Mouse (Mus musculus): ENCODE measurements at regions not wholly inside any gene's neighbourhood (a gene's known extent, or its start where the extent isn't known, plus 50 kb on each side); places are given as distances from the start of the nearest gene placed in this dataset.

DNA sequence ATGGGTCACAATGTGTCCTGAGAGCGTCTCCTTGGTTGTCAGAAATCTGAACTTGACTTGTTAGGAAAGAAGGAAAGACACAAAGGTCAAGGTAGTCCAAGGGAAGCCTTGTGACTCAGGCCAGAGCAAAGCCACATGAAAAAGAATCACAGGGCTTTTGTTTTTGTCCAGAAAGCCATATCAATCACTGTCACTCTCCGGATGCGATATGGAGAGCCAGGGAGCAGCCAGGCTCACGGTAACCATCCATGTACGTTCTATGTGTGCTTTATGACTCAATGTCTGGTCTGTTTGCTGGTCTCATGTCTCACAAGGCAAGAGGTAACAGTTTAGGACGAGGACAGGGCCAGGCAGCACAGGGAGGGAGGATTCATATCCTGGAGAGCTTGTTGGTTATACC is 157.3 kb upstream of the Map3k1 start:
- no peak overlapping the region for H3K27ac ChIP-seq (replicated peaks; ENCODE audit: low read depth, low read length)

DNA sequence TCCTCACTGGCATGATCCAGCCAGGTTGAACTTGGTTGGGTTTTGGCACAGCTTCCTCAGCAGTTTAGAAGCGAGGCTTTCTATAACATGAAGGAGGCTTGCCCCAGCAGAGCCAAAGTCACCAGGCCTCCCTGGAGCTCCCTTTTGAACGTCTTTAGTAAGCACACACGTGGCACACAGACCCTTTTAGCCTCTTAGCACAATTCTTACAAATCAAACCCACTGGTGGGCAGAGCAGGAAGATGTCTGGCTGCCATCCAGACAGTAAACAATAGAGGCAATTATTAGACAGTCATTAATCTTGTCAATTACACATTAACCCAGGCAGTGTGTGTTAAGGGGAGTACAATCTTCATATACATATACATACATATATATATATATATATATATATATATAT is 157.8 kb upstream of the Map3k1 start:
- 40% methylated on average over 3 of the region's 3 CpGs for WGBS
- H3K9ac ChIP-seq (ENCODE audit: low read length) = no peak overlapping the region
- no peak overlapping the region for H3K4me2 ChIP-seq (ENCODE audit: low read depth, severe bottlenecking)
- DNase-seq (ENCODE audit: low spot score) = no peak
- H3K4me1 ChIP-seq (ENCODE audit: control insufficient read depth, insufficient read depth, low read length) = peaks cover 6% of the 10 kb centered on the region; the same call in 1 of the 2 replicates
- H3K36me3 ChIP-seq (ENCODE audit: control insufficient read depth, insufficient read depth, low read length) = no peaks in the 10 kb centered on the region
- ATAC-seq (ENCODE audit: insufficient number of reproducible peaks, low FRiP score, low TSS enrichment, low read depth) = no peak
- H3K27me3 ChIP-seq (ENCODE audit: control insufficient read depth, insufficient read depth, low read length) = no peaks in the 10 kb centered on the region
- no peak overlapping the region for H3K27ac ChIP-seq (replicated peaks; ENCODE audit: low read depth, low read length)
- no peaks in the 10 kb centered on the region for H3K9me3 ChIP-seq (ENCODE audit: control insufficient read depth, low read length)
- H3K4me3 ChIP-seq (ENCODE audit: low read depth, low read length) = no peak overlapping the region

More for the DNA sequence above, 157.3 kb upstream of the Map3k1 start:
- H3K4me2 ChIP-seq (ENCODE audit: low read depth, severe bottlenecking) = no peak overlapping the region
- peaks cover 6% of the 10 kb centered on the region; the same call in 1 of the 2 replicates for H3K4me1 ChIP-seq (ENCODE audit: control insufficient read depth, insufficient read depth, low read length)
- DNase-seq (ENCODE audit: low spot score) (no peak), ATAC-seq (ENCODE audit: insufficient number of reproducible peaks, low FRiP score, low TSS enrichment, low read depth) (no peak)
- WGBS = 71% methylated on average over 6 of the region's 6 CpGs
- no peaks in the 10 kb centered on the region for H3K36me3 ChIP-seq (ENCODE audit: control insufficient read depth, insufficient read depth, low read length)
- no peaks in the 10 kb centered on the region for H3K27me3 ChIP-seq (ENCODE audit: control insufficient read depth, insufficient read depth, low read length)
- H3K4me3 ChIP-seq (ENCODE audit: low read depth, low read length) = no peak overlapping the region
- H3K9me3 ChIP-seq (ENCODE audit: control insufficient read depth, low read length) = no peaks in the 10 kb centered on the region
- H3K9ac ChIP-seq (ENCODE audit: low read length) = no peak overlapping the region

DNA sequence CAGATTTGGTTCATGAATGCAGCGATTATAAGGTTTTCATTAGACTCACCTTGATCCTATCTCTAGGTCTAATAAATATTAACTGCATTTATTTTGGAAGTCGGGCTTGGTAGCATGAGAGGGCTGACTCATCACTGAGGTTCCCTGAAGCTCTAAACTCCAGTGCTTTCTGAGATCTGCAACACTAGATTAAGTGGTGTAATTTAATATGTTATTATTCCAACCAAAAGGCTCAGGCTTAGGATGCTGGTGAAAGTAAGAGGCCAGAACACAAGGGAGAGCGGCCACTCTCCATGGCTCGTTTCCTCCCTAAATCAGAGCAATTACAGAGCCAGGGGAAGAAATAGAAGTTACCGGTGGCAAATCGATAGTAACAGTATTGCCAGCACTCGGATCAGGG is 159.4 kb upstream of the Map3k1 start:
- Histone ChIP-seq H3K4me2 (ENCODE audit: low read depth, severe bottlenecking) (no peak overlapping the region), H3K27me3 (ENCODE audit: control insufficient read depth, insufficient read depth, low read length) (no peaks in the 10 kb centered on the region), H3K27ac (replicated peaks; ENCODE audit: low read depth, low read length) (no peak overlapping the region), H3K4me3 (ENCODE audit: low read depth, low read length) (no peak overlapping the region), H3K9me3 (ENCODE audit: control insufficient read depth, low read length) (no peaks in the 10 kb centered on the region), H3K4me1 (ENCODE audit: control insufficient read depth, insufficient read depth, low read length) (peaks cover 6% of the 10 kb centered on the region; the same call in 1 of the 2 replicates), H3K9ac (ENCODE audit: low read length) (no peak overlapping the region), H3K36me3 (ENCODE audit: control insufficient read depth, insufficient read depth, low read length) (no peaks in the 10 kb centered on the region)
- DNase-seq (ENCODE audit: low spot score) = no peak
- ATAC-seq (ENCODE audit: insufficient number of reproducible peaks, low FRiP score, low TSS enrichment, low read depth) = no peak
- WGBS = 69% methylated on average over 7 of the region's 7 CpGs

DNA sequence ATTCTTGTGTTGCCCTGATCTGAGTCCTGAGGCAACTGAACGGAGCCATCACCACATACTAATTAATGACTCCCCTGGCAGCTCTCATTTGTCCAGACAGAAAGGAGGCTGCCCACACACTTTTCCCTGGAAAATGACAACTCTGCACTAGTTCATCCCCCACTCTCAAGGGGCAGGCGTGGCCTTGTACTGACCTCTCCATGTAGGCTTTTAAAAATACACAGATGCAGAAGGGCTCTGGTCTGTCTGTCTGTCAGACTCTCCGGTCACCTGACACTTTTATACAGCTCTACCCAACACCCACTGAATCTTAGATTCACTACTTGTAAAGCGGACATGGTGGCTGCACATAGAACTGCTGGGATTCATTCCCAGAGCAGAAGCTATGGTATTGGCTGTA is 165.5 kb upstream of the Map3k1 start:
- Histone ChIP-seq H3K4me3 (ENCODE audit: low read depth, low read length) (no peak overlapping the region), H3K36me3 (ENCODE audit: control insufficient read depth, insufficient read depth, low read length) (no peaks in the 10 kb centered on the region), H3K27ac (replicated peaks; ENCODE audit: low read depth, low read length) (no peak overlapping the region), H3K9ac (ENCODE audit: low read length) (no peak overlapping the region), H3K27me3 (ENCODE audit: control insufficient read depth, insufficient read depth, low read length) (no peaks in the 10 kb centered on the region), H3K4me1 (ENCODE audit: control insufficient read depth, insufficient read depth, low read length) (peaks cover under 1% of the 10 kb centered on the region; the same call in 1 of the 2 replicates), H3K9me3 (ENCODE audit: control insufficient read depth, low read length) (no peaks in the 10 kb centered on the region), H3K4me2 (ENCODE audit: low read depth, severe bottlenecking) (no peak overlapping the region)
- 49% methylated on average over 4 of the region's 4 CpGs for WGBS
- no peak for DNase-seq (ENCODE audit: low spot score)
- no peak for ATAC-seq (ENCODE audit: insufficient number of reproducible peaks, low FRiP score, low TSS enrichment, low read depth)

DNA sequence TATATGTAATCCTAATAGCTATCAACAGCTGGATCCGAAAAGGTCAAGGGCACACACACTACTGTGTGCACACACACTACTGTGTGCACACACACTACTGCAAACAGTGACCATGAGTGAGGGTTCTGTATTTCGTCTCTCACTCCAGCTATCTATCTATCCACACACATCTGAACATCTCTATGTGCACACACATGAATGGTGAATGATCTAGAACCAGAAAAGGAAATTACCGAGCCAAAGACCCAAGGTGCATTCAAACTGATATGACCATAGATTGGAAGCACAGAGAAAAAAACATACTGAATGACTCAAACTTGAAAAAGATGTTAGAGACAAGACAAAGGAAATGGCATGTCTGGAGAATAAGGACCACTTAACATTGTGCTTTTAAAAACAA is 166.8 kb upstream of the Map3k1 start:
- WGBS = 86% methylated on average over 3 of the region's 3 CpGs
- no peak for DNase-seq (ENCODE audit: low spot score)
- Histone ChIP-seq H3K4me3 (ENCODE audit: low read depth, low read length) (no peak overlapping the region), H3K4me2 (ENCODE audit: low read depth, severe bottlenecking) (no peak overlapping the region), H3K36me3 (ENCODE audit: control insufficient read depth, insufficient read depth, low read length) (no peaks in the 10 kb centered on the region), H3K4me1 (ENCODE audit: control insufficient read depth, insufficient read depth, low read length) (peaks cover 7% of the 10 kb centered on the region; the same call in 1 of the 2 replicates), H3K9ac (ENCODE audit: low read length) (no peak overlapping the region), H3K27me3 (ENCODE audit: control insufficient read depth, insufficient read depth, low read length) (no peaks in the 10 kb centered on the region), H3K27ac (replicated peaks; ENCODE audit: low read depth, low read length) (no peak overlapping the region), H3K9me3 (ENCODE audit: control insufficient read depth, low read length) (no peaks in the 10 kb centered on the region)
- no peak for ATAC-seq (ENCODE audit: insufficient number of reproducible peaks, low FRiP score, low TSS enrichment, low read depth)

DNA sequence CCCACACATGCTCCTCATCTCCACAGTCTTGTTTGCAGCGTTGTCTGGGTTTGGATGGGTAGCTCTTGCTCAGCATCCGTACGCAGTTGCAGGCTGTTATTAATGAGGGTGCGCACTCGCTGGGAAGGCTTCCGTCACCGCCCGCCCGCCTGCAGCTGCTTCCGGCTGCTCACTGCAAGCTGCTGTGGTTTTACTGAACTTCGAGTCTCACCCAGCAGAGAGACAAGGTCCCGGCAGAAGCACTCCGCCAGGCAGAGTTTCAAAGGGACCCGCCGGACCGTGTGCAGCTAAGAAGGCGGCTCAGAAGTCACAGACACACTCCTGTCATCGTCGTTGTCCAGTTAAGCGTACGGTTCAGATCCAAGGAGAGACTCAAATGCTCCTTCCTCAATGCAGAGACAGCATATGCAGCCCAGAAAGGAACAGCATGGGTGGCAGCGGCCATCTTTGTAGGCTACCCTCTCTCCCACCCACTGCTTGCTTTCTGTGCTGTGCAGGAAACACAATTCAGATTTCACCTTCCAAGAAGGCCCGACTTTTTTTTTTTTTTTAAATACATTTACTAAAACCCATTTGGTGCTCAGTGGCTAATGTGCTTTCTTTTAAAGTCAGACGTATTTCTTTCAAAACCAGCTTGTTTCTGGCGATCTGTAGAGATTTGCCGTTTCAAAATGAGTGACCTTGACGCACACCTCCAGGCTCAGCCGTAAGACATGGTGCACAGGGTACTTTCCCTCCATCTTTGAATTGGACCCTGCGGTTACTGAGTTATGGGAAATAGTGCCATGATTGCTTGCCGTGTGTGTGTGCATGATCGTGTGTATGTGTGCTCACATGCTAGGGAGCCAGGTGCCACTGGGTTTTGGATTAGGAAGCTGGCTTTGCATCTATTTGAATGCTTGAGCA is 169.2 kb upstream of the Map3k1 start:
- no peak overlapping the region for H3K4me2 ChIP-seq (ENCODE audit: low read depth, severe bottlenecking)
- no peak for DNase-seq (ENCODE audit: low spot score)
- no peak overlapping the region for H3K9ac ChIP-seq (ENCODE audit: low read length)
- H3K27ac ChIP-seq (replicated peaks; ENCODE audit: low read depth, low read length) = no peak overlapping the region
- ATAC-seq (ENCODE audit: insufficient number of reproducible peaks, low FRiP score, low TSS enrichment, low read depth) = no peak
- H3K9me3 ChIP-seq (ENCODE audit: control insufficient read depth, low read length) = no peaks in the 10 kb centered on the region
- no peak overlapping the region for H3K4me3 ChIP-seq (ENCODE audit: low read depth, low read length)
- 85% methylated on average over 31 of the region's 31 CpGs for WGBS
- no peaks in the 10 kb centered on the region for H3K36me3 ChIP-seq (ENCODE audit: control insufficient read depth, insufficient read depth, low read length)
- H3K4me1 ChIP-seq (ENCODE audit: control insufficient read depth, insufficient read depth, low read length) = peaks cover 7% of the 10 kb centered on the region; the same call in 1 of the 2 replicates
- no peaks in the 10 kb centered on the region for H3K27me3 ChIP-seq (ENCODE audit: control insufficient read depth, insufficient read depth, low read length)

DNA sequence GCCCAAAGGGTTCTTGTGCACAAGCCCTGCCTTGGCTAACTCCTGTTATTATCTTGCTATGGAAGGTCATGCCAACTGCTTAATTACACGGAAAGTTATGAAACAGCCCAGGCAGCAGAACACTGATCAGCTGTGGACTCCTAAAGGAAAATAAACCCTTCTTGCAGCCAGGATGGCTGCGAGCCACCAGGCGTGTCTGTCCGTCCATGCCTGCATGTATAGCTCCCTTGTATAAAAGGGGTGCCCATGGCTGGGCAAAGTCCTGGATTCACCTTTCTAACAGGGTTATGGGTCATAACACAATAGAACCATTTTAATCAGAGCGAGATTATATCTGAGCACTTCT is 169.9 kb upstream of the Map3k1 start:
- no peak overlapping the region for H3K4me3 ChIP-seq (ENCODE audit: low read depth, low read length)
- ATAC-seq (ENCODE audit: insufficient number of reproducible peaks, low FRiP score, low TSS enrichment, low read depth) (no peak), DNase-seq (ENCODE audit: low spot score) (no peak)
- H3K9me3 ChIP-seq (ENCODE audit: control insufficient read depth, low read length) = no peaks in the 10 kb centered on the region
- WGBS = 91% methylated on average over 5 of the region's 5 CpGs
- H3K4me1 ChIP-seq (ENCODE audit: control insufficient read depth, insufficient read depth, low read length) = peaks cover 7% of the 10 kb centered on the region; the same call in 1 of the 2 replicates
- no peak overlapping the region for H3K27ac ChIP-seq (replicated peaks; ENCODE audit: low read depth, low read length)
- no peak overlapping the region for H3K4me2 ChIP-seq (ENCODE audit: low read depth, severe bottlenecking)
- no peaks in the 10 kb centered on the region for H3K36me3 ChIP-seq (ENCODE audit: control insufficient read depth, insufficient read depth, low read length)
- no peak overlapping the region for H3K9ac ChIP-seq (ENCODE audit: low read length)
- no peaks in the 10 kb centered on the region for H3K27me3 ChIP-seq (ENCODE audit: control insufficient read depth, insufficient read depth, low read length)

DNA sequence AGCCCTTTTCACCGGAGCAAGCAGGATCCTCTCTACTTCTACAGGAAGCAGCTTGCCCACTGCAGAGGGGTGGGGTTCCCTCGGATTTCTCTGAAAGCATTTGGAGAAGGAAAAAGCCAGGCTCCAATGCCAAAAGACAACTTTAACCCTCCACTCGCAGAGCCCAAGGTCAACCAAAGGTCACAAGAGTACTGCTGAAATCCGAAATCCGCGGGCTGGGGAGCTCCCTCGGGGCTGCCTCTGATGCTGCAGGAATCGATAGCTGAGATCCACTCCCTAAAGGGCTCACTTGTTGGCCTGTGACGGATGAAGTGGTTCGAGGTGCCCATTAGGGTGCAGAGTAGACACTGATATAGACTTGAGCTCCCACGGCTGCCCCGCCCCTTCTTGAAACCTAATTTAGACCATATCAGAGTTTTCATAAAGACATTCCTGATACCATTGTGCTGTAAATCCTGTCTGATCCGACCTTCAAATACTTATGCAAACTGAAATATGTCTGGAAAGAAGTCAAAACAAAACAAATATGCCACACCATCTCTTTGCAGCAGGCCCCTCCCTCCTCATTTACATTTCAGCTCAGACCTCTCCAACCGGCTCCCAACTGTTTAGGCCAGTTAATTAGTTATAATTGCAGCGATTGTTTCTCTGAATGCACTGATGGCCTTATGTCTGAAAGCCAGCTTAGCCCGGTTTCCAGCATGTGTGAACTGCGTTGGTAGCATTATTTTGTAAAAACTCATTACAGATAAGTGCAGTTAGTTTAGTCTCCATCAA is 170.8 kb upstream of the Map3k1 start:
- Histone ChIP-seq H3K9ac (ENCODE audit: low read length) (no peak overlapping the region), H3K4me2 (ENCODE audit: low read depth, severe bottlenecking) (no peak overlapping the region), H3K27me3 (ENCODE audit: control insufficient read depth, insufficient read depth, low read length) (no peaks in the 10 kb centered on the region), H3K4me3 (ENCODE audit: low read depth, low read length) (no peak overlapping the region), H3K36me3 (ENCODE audit: control insufficient read depth, insufficient read depth, low read length) (no peaks in the 10 kb centered on the region), H3K27ac (replicated peaks; ENCODE audit: low read depth, low read length) (no peak overlapping the region), H3K9me3 (ENCODE audit: control insufficient read depth, low read length) (no peaks in the 10 kb centered on the region), H3K4me1 (ENCODE audit: control insufficient read depth, insufficient read depth, low read length) (peaks cover 7% of the 10 kb centered on the region; the same call in 1 of the 2 replicates)
- ATAC-seq (ENCODE audit: insufficient number of reproducible peaks, low FRiP score, low TSS enrichment, low read depth) (no peak), DNase-seq (ENCODE audit: low spot score) (no peak)
- 46% methylated on average over 17 of the region's 17 CpGs for WGBS

Data from limb, embryonic 11.5 days (tissue).